Comparison of ENCODE assay signal across 23 mouse cellular contexts in the genomic region with DNA sequence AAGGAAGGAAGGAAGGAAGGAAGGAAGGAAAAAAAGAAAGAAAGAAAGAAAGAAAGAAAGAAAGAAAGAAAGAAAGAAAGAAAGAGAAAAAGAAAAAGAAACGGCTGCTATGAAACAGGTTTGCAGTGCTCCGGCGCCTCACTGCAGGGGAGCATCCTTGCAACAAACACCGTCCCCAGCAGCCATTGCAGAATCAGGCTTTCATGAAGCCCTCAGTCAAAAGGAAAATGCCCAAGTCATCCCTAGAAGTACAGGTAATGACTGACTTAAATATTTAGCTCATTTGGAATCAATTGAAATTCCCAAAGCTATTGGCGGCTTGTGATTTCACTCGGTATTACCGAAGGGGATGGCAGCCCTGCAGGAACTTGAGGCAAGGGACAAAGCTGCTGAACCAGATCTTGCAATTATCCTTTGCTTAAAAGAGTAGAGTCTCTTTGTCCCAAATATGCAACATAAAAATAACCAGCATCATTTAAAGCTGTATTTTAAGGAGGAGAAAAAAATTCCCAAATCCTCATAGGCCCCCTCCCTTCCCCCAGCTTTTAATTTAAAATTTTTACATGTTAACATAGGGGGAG. TPM values are rescaled to one million over a fixed set of nuclear protein-coding genes. Genes with fewer than 3 reads are reported as not detected.
DNase-seq lines count a peak whose midpoint lies in the region; ATAC-seq and TF ChIP-seq lines count a peak whose summit lies in the region.
"Had no signal": no experiment of that assay in that cellular context is flagged by ENCODE, and none has a peak within 500 bp of the region (broad histone marks: within the 10 kb centered on the region; RNA-seq: fewer than 3 reads in every experiment).

No protein-coding gene starts in this region.

- peak overlapping the region; percentile 8; the same call in 1 of the 2 replicates for H3K9ac ChIP-seq in forebrain, embryonic 15.5 days (replicated peaks)
- H3K9ac ChIP-seq in forebrain, embryonic 11.5 days (ENCODE audit: low read length), result no peak overlapping the region
- no peak overlapping the region for H3K9ac ChIP-seq in midbrain, embryonic 13.5 days (replicated peaks)
- H3K9ac ChIP-seq in midbrain, embryonic 11.5 days (ENCODE audit: low read length), result no peak overlapping the region
- H3K9ac ChIP-seq in forebrain, embryonic 16.5 days (replicated peaks; ENCODE audit: low read depth, low read length), result 0 out of 2 replicates have a peak overlapping the region, but pooled peaks have one; percentile 9
- H3K9ac ChIP-seq in midbrain, postnatal 0 days (replicated peaks; ENCODE audit: low read length, poor library complexity, severe bottlenecking), result peak overlapping the region; percentile 50; the same call in 1 of the 2 replicates
- H3K9ac ChIP-seq: embryonic facial prominence, embryonic 13.5 days; heart, embryonic 13.5 days; limb, embryonic 13.5 days; liver, embryonic 14.5 days; stomach, embryonic 15.5 days had no signal

- 26% methylated on average over 7 of the region's 7 CpGs for WGBS in forebrain, embryonic 15.5 days
- 48% methylated on average over 7 of the region's 7 CpGs for WGBS in forebrain, embryonic 11.5 days
- WGBS in midbrain, embryonic 13.5 days, result 35% methylated on average over 7 of the region's 7 CpGs
- WGBS in midbrain, embryonic 11.5 days, result 44% methylated on average over 7 of the region's 7 CpGs
- 36% methylated on average over 7 of the region's 7 CpGs for WGBS in forebrain, embryonic 16.5 days
- WGBS in midbrain, postnatal 0 days, result 24% methylated on average over 7 of the region's 7 CpGs

- no peak for DNase-seq in forebrain, embryonic 11.5 days (ENCODE audit: low spot score)
- DNase-seq in midbrain, embryonic 11.5 days (ENCODE audit: low spot score, missing footprints), result no peak
- DNase-seq in midbrain, postnatal 0 days (ENCODE audit: low spot score), result peak; percentile 27
- DNase-seq in lung, adult 18-20 months, result no peak
- DNase-seq: adrenal gland, postnatal 14 days; gastrocnemius, adult 2 months; heart, postnatal 4 days; kidney, adult 11 months; kidney, postnatal 10 days; layer of hippocampus, adult 9-11 months; lung, postnatal 10 days; right cerebral cortex, adult 18-20 months had no signal

- H3K27me3 ChIP-seq in forebrain, embryonic 15.5 days, result no peaks in the 10 kb centered on the region
- H3K27me3 ChIP-seq in forebrain, embryonic 11.5 days (ENCODE audit: control insufficient read depth, insufficient read depth, low read length), result no peaks in the 10 kb centered on the region
- no peaks in the 10 kb centered on the region for H3K27me3 ChIP-seq in midbrain, embryonic 13.5 days
- H3K27me3 ChIP-seq in midbrain, embryonic 11.5 days (ENCODE audit: control insufficient read depth, insufficient read depth, low read length), result no peaks in the 10 kb centered on the region
- no peaks in the 10 kb centered on the region for H3K27me3 ChIP-seq in forebrain, embryonic 16.5 days (replicated peaks; ENCODE audit: control insufficient read depth, insufficient read depth, low read length)
- H3K27me3 ChIP-seq in midbrain, postnatal 0 days (ENCODE audit: insufficient read depth, low read length), result no peaks in the 10 kb centered on the region
- H3K27me3 ChIP-seq: embryonic facial prominence, embryonic 13.5 days; heart, embryonic 13.5 days; limb, embryonic 13.5 days; Patski; stomach, embryonic 15.5 days had no signal

- TF ChIP-seq CTCF in midbrain, postnatal 0 days (IDR thresholded peaks at IDR 0.05), result no peak

- H3K36me3 ChIP-seq in forebrain, embryonic 15.5 days, result no peaks in the 10 kb centered on the region
- no peaks in the 10 kb centered on the region for H3K36me3 ChIP-seq in forebrain, embryonic 11.5 days (ENCODE audit: control insufficient read depth, insufficient read depth, low read length)
- H3K36me3 ChIP-seq in midbrain, embryonic 13.5 days, result no peaks in the 10 kb centered on the region
- H3K36me3 ChIP-seq in midbrain, embryonic 11.5 days (ENCODE audit: control insufficient read depth, insufficient read depth, low read length), result no peaks in the 10 kb centered on the region
- H3K36me3 ChIP-seq in forebrain, embryonic 16.5 days (ENCODE audit: control insufficient read depth, insufficient read depth), result no peaks in the 10 kb centered on the region
- no peaks in the 10 kb centered on the region for H3K36me3 ChIP-seq in midbrain, postnatal 0 days (ENCODE audit: insufficient read depth, low read length)
- H3K36me3 ChIP-seq: embryonic facial prominence, embryonic 13.5 days; heart, embryonic 13.5 days; limb, embryonic 13.5 days; stomach, embryonic 15.5 days had no signal

- peaks cover 6% of the 10 kb centered on the region; the same call in 1 of the 2 replicates for H3K4me1 ChIP-seq in forebrain, embryonic 15.5 days
- no peaks in the 10 kb centered on the region for H3K4me1 ChIP-seq in forebrain, embryonic 11.5 days (replicated peaks; ENCODE audit: control insufficient read depth, insufficient read depth, low read length)
- H3K4me1 ChIP-seq in midbrain, embryonic 13.5 days (replicated peaks), result no peaks in the 10 kb centered on the region
- no peaks in the 10 kb centered on the region for H3K4me1 ChIP-seq in midbrain, embryonic 11.5 days (ENCODE audit: control insufficient read depth, insufficient read depth, low read length)
- H3K4me1 ChIP-seq in forebrain, embryonic 16.5 days (replicated peaks; ENCODE audit: control insufficient read depth, insufficient read depth, low read length), result peaks cover 4% of the 10 kb centered on the region
- H3K4me1 ChIP-seq in midbrain, postnatal 0 days (ENCODE audit: insufficient read depth, low read length), result no peaks in the 10 kb centered on the region
- H3K4me1 ChIP-seq: embryonic facial prominence, embryonic 13.5 days; stomach, embryonic 15.5 days had no signal

- no peaks in the 10 kb centered on the region for H3K9me3 ChIP-seq in forebrain, embryonic 15.5 days
- H3K9me3 ChIP-seq in forebrain, embryonic 11.5 days (ENCODE audit: control insufficient read depth, low read length), result no peaks in the 10 kb centered on the region
- no peaks in the 10 kb centered on the region for H3K9me3 ChIP-seq in midbrain, embryonic 13.5 days
- no peaks in the 10 kb centered on the region for H3K9me3 ChIP-seq in midbrain, embryonic 11.5 days (ENCODE audit: control insufficient read depth, low read length)
- no peaks in the 10 kb centered on the region for H3K9me3 ChIP-seq in forebrain, embryonic 16.5 days (ENCODE audit: control insufficient read depth, low read length)
- H3K9me3 ChIP-seq in midbrain, postnatal 0 days (ENCODE audit: low read length), result no peaks in the 10 kb centered on the region
- H3K9me3 ChIP-seq: embryonic facial prominence, embryonic 13.5 days; heart, embryonic 13.5 days; limb, embryonic 13.5 days; stomach, embryonic 15.5 days had no signal

- peak overlapping the region; percentile 15; the same call in 1 of the 2 replicates for H3K4me2 ChIP-seq in forebrain, embryonic 15.5 days (replicated peaks)
- H3K4me2 ChIP-seq in forebrain, embryonic 11.5 days (ENCODE audit: low read depth, low read length, severe bottlenecking), result no peak overlapping the region
- peak overlapping the region; percentile 25; the same call in 1 of the 2 replicates for H3K4me2 ChIP-seq in midbrain, embryonic 13.5 days (replicated peaks)
- no peak overlapping the region for H3K4me2 ChIP-seq in midbrain, embryonic 11.5 days
- H3K4me2 ChIP-seq in forebrain, embryonic 16.5 days (ENCODE audit: low read length), result peak overlapping the region; percentile 18
- H3K4me2 ChIP-seq in midbrain, postnatal 0 days (ENCODE audit: low read depth, low read length, poor library complexity, severe bottlenecking), result peak overlapping the region; percentile 42
- H3K4me2 ChIP-seq: embryonic facial prominence, embryonic 13.5 days; heart, embryonic 13.5 days; limb, embryonic 13.5 days; stomach, embryonic 15.5 days had no signal

- ATAC-seq in forebrain, embryonic 15.5 days (replicated peaks), result no peak
- ATAC-seq in forebrain, embryonic 11.5 days (replicated peaks; ENCODE audit: low FRiP score), result no peak
- no peak for ATAC-seq in midbrain, embryonic 13.5 days
- no peak for ATAC-seq in midbrain, embryonic 11.5 days (ENCODE audit: low FRiP score)
- ATAC-seq in forebrain, embryonic 16.5 days, result no peak
- no peak for ATAC-seq in midbrain, postnatal 0 days (ENCODE audit: low FRiP score)
- ATAC-seq: activated CD4-positive, CD25-positive, alpha-beta regulatory T cell, adult 4 months; Patski had no signal

- peak overlapping the region; percentile 15; the same call in 1 of the 2 replicates for H3K4me3 ChIP-seq in forebrain, embryonic 15.5 days
- no peak overlapping the region for H3K4me3 ChIP-seq in forebrain, embryonic 11.5 days (ENCODE audit: low read depth, low read length)
- H3K4me3 ChIP-seq in midbrain, embryonic 13.5 days (replicated peaks), result no peak overlapping the region
- H3K4me3 ChIP-seq in midbrain, embryonic 11.5 days (ENCODE audit: low read depth, low read length), result no peak overlapping the region
- H3K4me3 ChIP-seq in forebrain, embryonic 16.5 days (replicated peaks; ENCODE audit: low read length), result peak overlapping the region; percentile 7
- peak overlapping the region; percentile 31 for H3K4me3 ChIP-seq in midbrain, postnatal 0 days (ENCODE audit: low read depth, low read length)
- H3K4me3 ChIP-seq: embryonic facial prominence, embryonic 13.5 days; gastrocnemius, adult 2 months; heart, embryonic 13.5 days; limb, embryonic 13.5 days; stomach, embryonic 15.5 days had no signal

- 0 out of 2 replicates have a peak overlapping the region, but pooled peaks have one; percentile 23 for H3K27ac ChIP-seq in forebrain, embryonic 15.5 days (replicated peaks)
- H3K27ac ChIP-seq in forebrain, embryonic 11.5 days (ENCODE audit: low read depth, low read length), result no peak overlapping the region
- peak overlapping the region; percentile 51 for H3K27ac ChIP-seq in midbrain, embryonic 13.5 days
- H3K27ac ChIP-seq in midbrain, embryonic 11.5 days (ENCODE audit: low read depth, low read length), result no peak overlapping the region
- H3K27ac ChIP-seq in forebrain, embryonic 16.5 days (ENCODE audit: low read length), result no peak overlapping the region
- H3K27ac ChIP-seq in midbrain, postnatal 0 days (ENCODE audit: low read depth, low read length), result peak overlapping the region; percentile 75
- H3K27ac ChIP-seq: embryonic facial prominence, embryonic 13.5 days; gastrocnemius, adult 2 months; heart, embryonic 13.5 days; limb, embryonic 13.5 days; liver, embryonic 14.5 days; stomach, embryonic 15.5 days had no signal

RNA-seq across cellular contexts. Expression of gene Garnl3, which starts 45.3 kb away (rescaled TPM):
- polyA plus RNA-seq in forebrain, embryonic 15.5 days (2015; fragmentation: Nextera tagmentation; extraction: Ambion mirVana), result 21.6 and 28.1 TPM in 2 replicates
- 9.7 and 12.9 TPM in 2 replicates for polyA plus RNA-seq in forebrain, embryonic 11.5 days (2014; fragmentation: Nextera tagmentation; extraction: Ambion mirVana)
- 22.9 and 24.2 TPM in 2 replicates for polyA plus RNA-seq in midbrain, embryonic 13.5 days (2015; fragmentation: Nextera tagmentation; extraction: Ambion mirVana)
- polyA plus RNA-seq in midbrain, embryonic 11.5 days (2014; fragmentation: Nextera tagmentation; extraction: Ambion mirVana), result 12.8 and 13.6 TPM in 2 replicates
- 26.2 and 34.5 TPM in 2 replicates for polyA plus RNA-seq in forebrain, embryonic 16.5 days (2015; fragmentation: Nextera tagmentation; extraction: Ambion mirVana)
- 134 and 176 TPM in 2 replicates for total RNA-seq in midbrain, postnatal 0 days (2014; rRNA removed)
- polyA plus RNA-seq in midbrain, postnatal 0 days (2015; fragmentation: Nextera tagmentation; extraction: Ambion mirVana), result 77.1 and 77.7 TPM in 2 replicates
- total RNA-seq: granulocyte monocyte progenitor cell, adult 5-6 weeks had no signal

Comparison
In these comparisons a context has a peak if more than half of its experiments do, and no peak if none do; other contexts are left out.
1. H3K27ac ChIP-seq: peak in forebrain, embryonic 15.5 days (single experiment), midbrain, embryonic 13.5 days (single experiment) and midbrain, postnatal 0 days (single experiment); none in forebrain, embryonic 11.5 days (single experiment), midbrain, embryonic 11.5 days (single experiment) and forebrain, embryonic 16.5 days (single experiment).
2. H3K4me2 ChIP-seq: peak in forebrain, embryonic 15.5 days (single experiment), midbrain, embryonic 13.5 days (single experiment), forebrain, embryonic 16.5 days (single experiment) and midbrain, postnatal 0 days (single experiment); none in forebrain, embryonic 11.5 days (single experiment) and midbrain, embryonic 11.5 days (single experiment).
3. H3K4me3 ChIP-seq: peak in forebrain, embryonic 15.5 days (single experiment), forebrain, embryonic 16.5 days (single experiment) and midbrain, postnatal 0 days (single experiment); none in forebrain, embryonic 11.5 days (single experiment), midbrain, embryonic 13.5 days (single experiment) and midbrain, embryonic 11.5 days (single experiment).
4. H3K9ac ChIP-seq: peak in forebrain, embryonic 15.5 days (single experiment), forebrain, embryonic 16.5 days (single experiment) and midbrain, postnatal 0 days (single experiment); none in forebrain, embryonic 11.5 days (single experiment), midbrain, embryonic 13.5 days (single experiment) and midbrain, embryonic 11.5 days (single experiment).